Mouse (Mus musculus): Measurements from ENCODE around the gene Dctpp1.

Gene Dctpp1

GRCm38 (mm10) chr7:127260309-127261111, at the start of gene Dctpp1:
Gene Dctpp1, minus strand, starts transcription at chr7:127260709.
- DNase-seq (ENCODE audit: low spot score), result peak; percentile 96

GRCm38 (mm10) chr7:127309951-127310350, 49.4 kb upstream of the Dctpp1 start:
- DNase-seq (ENCODE audit: low spot score), result no peak

- DNase-seq (ENCODE audit: low spot score), result peak; percentile 40
Measured at GRCm38 (mm10) chr7:127308887-127309286, 48.4 kb upstream of the Dctpp1 start.

GRCm38 (mm10) chr7:127308431-127308830, 47.9 kb upstream of the Dctpp1 start:
- DNase-seq (ENCODE audit: low spot score), result no peak

GRCm38 (mm10) chr7:127297586-127298193, 37.2 kb upstream of the Dctpp1 start:
- no peak for DNase-seq (ENCODE audit: low spot score)

- DNase-seq (ENCODE audit: low spot score), result no peak
Measured at GRCm38 (mm10) chr7:127296786-127297555, 36.5 kb upstream of the Dctpp1 start.

GRCm38 (mm10) chr7:127296098-127296497, 35.6 kb upstream of the Dctpp1 start, which contains the start of gene Itgal:
Gene Itgal, plus strand, starts transcription at chr7:127296260.
- no peak for DNase-seq (ENCODE audit: low spot score)

GRCm38 (mm10) chr7:127290142-127290541, 29.6 kb upstream of the Dctpp1 start:
- no peak for DNase-seq (ENCODE audit: low spot score)

- no peak for DNase-seq (ENCODE audit: low spot score)
Measured at GRCm38 (mm10) chr7:127289306-127289705, 28.8 kb upstream of the Dctpp1 start.

GRCm38 (mm10) chr7:127287940-127288339, 27.4 kb upstream of the Dctpp1 start:
- no peak for DNase-seq (ENCODE audit: low spot score)

- DNase-seq (ENCODE audit: low spot score), result no peak
Measured at GRCm38 (mm10) chr7:127285154-127285553, 24.6 kb upstream of the Dctpp1 start.

GRCm38 (mm10) chr7:127282190-127282589, 21.7 kb upstream of the Dctpp1 start:
- DNase-seq (ENCODE audit: low spot score), result no peak

- no peak for DNase-seq (ENCODE audit: low spot score)
Measured at GRCm38 (mm10) chr7:127281114-127281513, 20.6 kb upstream of the Dctpp1 start.

- DNase-seq (ENCODE audit: low spot score), result no peak
Measured at GRCm38 (mm10) chr7:127280092-127280491, 19.6 kb upstream of the Dctpp1 start.

- peak; percentile 32 for DNase-seq (ENCODE audit: low spot score)
Measured at GRCm38 (mm10) chr7:127278311-127278710, 17.8 kb upstream of the Dctpp1 start.

GRCm38 (mm10) chr7:127276519-127276961, 16.0 kb upstream of the Dctpp1 start:
- no peak for DNase-seq (ENCODE audit: low spot score)

- DNase-seq (ENCODE audit: low spot score), result peak; percentile 95
Measured at GRCm38 (mm10) chr7:127273925-127274789, 13.6 kb upstream of the Dctpp1 start, which contains the start of gene Sephs2. Gene Sephs2, minus strand, starts transcription at chr7:127274055.

- peak; percentile 22 for DNase-seq (ENCODE audit: low spot score)
Measured at GRCm38 (mm10) chr7:127273118-127273923, 12.8 kb upstream of the Dctpp1 start.

GRCm38 (mm10) chr7:127272566-127272965, 12.1 kb upstream of the Dctpp1 start:
- no peak for DNase-seq (ENCODE audit: low spot score)

GRCm38 (mm10) chr7:127271093-127271492, 10.6 kb upstream of the Dctpp1 start:
- DNase-seq (ENCODE audit: low spot score), result no peak

- no peak for DNase-seq (ENCODE audit: low spot score)
Measured at GRCm38 (mm10) chr7:127270666-127271065, 10.2 kb upstream of the Dctpp1 start.

Measured in urinary bladder, postnatal 14 days (tissue).